Mouse (Mus musculus): ENCODE measurements around the gene Rufy4. TPM values are rescaled to one million over a fixed set of nuclear protein-coding genes. Genes with fewer than 3 reads are reported as not detected.

The Rufy4 gene
- polyA plus RNA-seq, 1 experiment from 2014 or later, result 0.17 TPM

DNA sequence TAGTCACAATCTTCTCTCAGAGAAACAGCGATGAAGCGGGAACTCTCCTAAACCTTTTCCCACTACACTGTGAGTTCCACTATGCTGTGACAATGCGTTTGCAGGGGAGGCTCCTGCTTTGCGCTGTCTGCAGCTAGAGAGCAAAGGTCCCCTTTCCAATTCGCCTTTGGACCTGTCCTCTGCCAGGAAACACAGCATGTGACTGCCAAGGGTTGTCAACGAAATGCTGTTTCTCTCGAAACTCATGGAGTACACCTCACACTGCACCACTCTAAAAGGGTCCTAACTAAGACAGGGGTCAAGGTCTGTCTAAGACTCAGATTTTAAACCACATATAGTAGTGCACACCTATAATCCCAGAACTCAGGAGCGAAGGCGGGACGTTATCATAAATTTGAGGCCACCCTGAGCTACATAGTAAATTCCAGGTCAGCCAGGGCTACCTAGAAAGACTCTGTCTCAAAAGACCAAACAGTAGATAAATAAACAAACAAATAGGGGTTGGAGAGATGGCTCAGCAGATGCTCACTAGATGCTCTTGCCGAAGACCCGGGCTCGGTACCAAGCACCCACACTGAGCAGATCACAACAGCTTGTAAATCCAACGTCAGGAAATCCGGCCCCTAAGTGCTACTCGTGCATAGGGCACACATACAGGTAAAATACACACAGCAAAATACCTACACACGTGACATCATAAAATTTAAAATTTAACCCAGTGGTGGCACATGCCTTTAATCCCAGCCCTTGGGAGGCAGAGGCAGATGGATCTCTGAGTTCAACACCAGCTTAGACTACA lies 71.5 kb downstream of the Rufy4 start:
- Histone ChIP-seq H3K27ac (peak overlapping the region; percentile 42; the same call in 1 of the 2 replicates), H3K9me3 (replicated peaks) (no peaks in the 10 kb centered on the region), H3K4me1 (peaks cover 8% of the 10 kb centered on the region; the same call in 1 of the 2 replicates), H3K4me3 (replicated peaks) (no peak overlapping the region), H3K9ac (no peak overlapping the region), H3K4me2 (no peak overlapping the region), H3K36me3 (no peaks in the 10 kb centered on the region), H3K27me3 (no peaks in the 10 kb centered on the region)
- no peak; the same call in 1 of the 2 replicates for ATAC-seq (replicated peaks; ENCODE audit: low FRiP score)
- 75% methylated on average over 17 of the region's 17 CpGs for WGBS

Other genes with a start within 250 kb of the Rufy4 start
- gene Tns1, start 1.1 kb upstream of the Rufy4 start, polyA plus RNA-seq (2015; fragmentation: Nextera tagmentation; extraction: Ambion mirVana), result 62.7 and 70.9 TPM in 2 replicates
- 0.12 and 0.16 TPM in 2 replicates for gene Cxcr2, start 28.4 kb downstream of the Rufy4 start, polyA plus RNA-seq (2015; fragmentation: Nextera tagmentation; extraction: Ambion mirVana)
- not detected in 2 replicates for gene Cxcr1, start 69.1 kb downstream of the Rufy4 start, polyA plus RNA-seq (2015; fragmentation: Nextera tagmentation; extraction: Ambion mirVana)
- gene Arpc2, start 110.5 kb downstream of the Rufy4 start, polyA plus RNA-seq (2015; fragmentation: Nextera tagmentation; extraction: Ambion mirVana), result 446 and 449 TPM in 2 replicates
- 1.7 and 2.1 TPM in 2 replicates for gene Gpbar1, start 153.0 kb downstream of the Rufy4 start, polyA plus RNA-seq (2015; fragmentation: Nextera tagmentation; extraction: Ambion mirVana)
- gene Aamp, start 159.2 kb downstream of the Rufy4 start, polyA plus RNA-seq (2015; fragmentation: Nextera tagmentation; extraction: Ambion mirVana), result 267 and 283 TPM in 2 replicates
- gene Pnkd, start 159.4 kb downstream of the Rufy4 start, polyA plus RNA-seq (2015; fragmentation: Nextera tagmentation; extraction: Ambion mirVana), result 138 and 139 TPM in 2 replicates
- gene Tmbim1, start 180.1 kb downstream of the Rufy4 start, polyA plus RNA-seq (2015; fragmentation: Nextera tagmentation; extraction: Ambion mirVana), result 25.6 and 31.2 TPM in 2 replicates
- gene Catip, start 236.6 kb downstream of the Rufy4 start, polyA plus RNA-seq (2015; fragmentation: Nextera tagmentation; extraction: Ambion mirVana), result 0.67 and 0.82 TPM in 2 replicates
- 3.8 and 5.9 TPM in 2 replicates for gene Slc11a1, start 249.7 kb downstream of the Rufy4 start, polyA plus RNA-seq (2015; fragmentation: Nextera tagmentation; extraction: Ambion mirVana)